Mouse (Mus musculus) kidney, adult 2 months (tissue): ENCODE measurements around the gene Ube2i.

Experiments
- CTCF ChIP-seq: fragments of 200-500 bp; conservative IDR thresholded peaks from 2 replicates; pipeline ENCODE4 v1.5.1; 2011; ENCODE audit warnings: low read depth, mild to moderate bottlenecking, control low read depth, low read length, moderate library complexity, mixed read lengths; ENCODE audit not compliant: insufficient read depth, insufficient read length
- POLR2A ChIP-seq: fragments of 200-500 bp; IDR thresholded peaks from one replicate; pipeline ENCODE4 v1.6.1; 2011; ENCODE audit warnings: low read depth, low read length, control low read depth

DNA sequence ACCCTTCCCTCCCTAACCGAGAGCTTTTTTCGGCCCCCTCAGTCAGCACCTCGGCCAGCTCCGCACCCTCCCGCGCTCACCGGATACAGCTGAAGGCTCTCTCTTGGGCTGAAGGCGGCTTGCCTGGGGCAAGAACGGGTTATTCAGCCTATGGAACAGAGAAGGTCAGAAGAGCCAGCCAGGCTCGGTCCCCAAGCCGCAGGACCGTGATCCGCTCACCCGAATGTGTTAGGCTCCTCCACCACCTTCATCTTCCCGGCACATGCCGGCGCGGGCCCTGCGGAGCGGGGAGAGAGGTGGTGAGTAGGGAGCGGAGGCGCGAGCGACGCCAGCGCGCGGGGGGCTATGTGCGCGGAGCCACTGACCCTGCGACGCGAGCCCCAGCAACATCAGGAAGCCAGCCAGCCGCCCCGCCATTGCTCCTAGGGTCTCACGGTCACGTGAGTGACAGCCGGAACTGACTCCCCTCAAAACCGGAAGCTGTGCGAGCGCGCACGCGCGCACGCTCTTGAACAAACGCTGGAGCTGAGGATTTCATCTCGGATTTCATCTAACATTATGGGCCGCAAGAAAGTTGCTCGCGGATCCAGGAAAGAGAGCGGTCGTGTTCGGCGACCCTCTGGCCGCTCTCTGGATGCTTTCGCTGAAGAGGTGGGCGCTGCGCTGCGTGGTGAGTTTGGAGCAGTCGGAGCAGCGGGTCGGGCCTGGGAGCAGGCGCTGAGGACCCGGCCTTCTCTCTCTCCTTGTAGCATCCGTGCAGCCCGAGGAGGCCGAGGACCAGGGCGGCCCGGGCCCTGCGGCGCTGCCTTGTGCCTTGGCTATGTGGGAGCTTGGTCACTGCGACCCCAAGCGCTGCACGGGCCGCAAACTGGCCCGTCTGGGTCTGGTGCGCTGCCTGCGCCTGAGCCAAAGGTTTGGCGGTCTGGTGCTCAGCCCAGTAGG is 34.5 kb downstream of the Ube2i start, which contains the start of the genes Gnptg and Tsr3:
- TF ChIP-seq POLR2A (no peak), CTCF (no peak)
